Mouse (Mus musculus) intestine, embryonic 14.5 days (tissue): ENCODE results near the gene Prss54. TPM values are rescaled to one million over a fixed set of nuclear protein-coding genes. Genes with fewer than 3 reads are reported as not detected.
"Not testable (repeated sequence)": the region's sequence is repeated elsewhere in the genome, so short reads cannot be mapped to it uniquely, and the experiment has no call there.

Source experiments
- ATAC-seq: fragments of 200-750 bp; cut with Nextera tagmentation; replicated peaks from 2 replicates; pipeline ENCODE4 v1.8.0; 2017; ENCODE audit warnings: low read depth, moderate number of reproducible peaks, moderate TSS enrichment, moderate library complexity; ENCODE audit not compliant: low FRiP score, low TSS enrichment
- DNase-seq: peaks from one replicate; pipeline ENCODE4 v3.0.0-alpha.2; 2018; ENCODE audit warnings: low spot score
- H3K27ac ChIP-seq: fragments of 300-500 bp; sonication (generic); 2 replicates; pipeline ENCODE4 v1.5.1; 2014; ENCODE audit warnings: low read depth, mild to moderate bottlenecking, control low read depth
- H3K27me3 ChIP-seq: fragments of 300-500 bp; sonication (generic); replicated peaks from 2 replicates; pipeline ENCODE4 v1.6.1; 2014; ENCODE audit warnings: low read length, control low read depth; ENCODE audit not compliant: control insufficient read depth, insufficient read depth
- H3K36me3 ChIP-seq: fragments of 300-500 bp; sonication (generic); 2 replicates; pipeline ENCODE4 v1.6.1; 2014; ENCODE audit warnings: low read length, control low read depth; ENCODE audit not compliant: control insufficient read depth, insufficient read depth
- H3K4me1 ChIP-seq: fragments of 300-500 bp; sonication (generic); replicated peaks from 2 replicates; pipeline ENCODE4 v1.6.1; 2014; ENCODE audit warnings: low read length, control low read depth, mixed read lengths; ENCODE audit not compliant: control insufficient read depth, insufficient read depth
- H3K4me2 ChIP-seq: fragments of 300-500 bp; sonication (generic); 2 replicates; pipeline ENCODE4 v1.6.1; 2014; ENCODE audit warnings: low read length
- H3K4me3 ChIP-seq: fragments of 300-500 bp; sonication (generic); 2 replicates; pipeline ENCODE4 v1.5.1; 2014; ENCODE audit warnings: low read depth, low read length, control low read depth, mixed read lengths
- H3K9ac ChIP-seq: fragments of 300-500 bp; sonication (generic); 2 replicates; pipeline ENCODE4 v1.6.1; 2014; ENCODE audit warnings: mild to moderate bottlenecking, low read length
- H3K9me3 ChIP-seq: fragments of 300-500 bp; sonication (generic); 2 replicates; pipeline ENCODE4 v1.6.1; 2016; ENCODE audit warnings: low read length, control low read depth; ENCODE audit not compliant: control insufficient read depth
- WGBS: fragments of 180-500 bp; shearing (Covaris S2); extraction: QIAGEN DNeasy Blood & Tissue Kit; methylation state at CpG from one replicate; pipeline ENCODE4 v1.1.7; 2014; 5-methylcytosine and 5-hydroxymethylcytosine counted together
- polyA plus RNA-seq: library from polyadenylated mRNA; unstranded; fragments of >200 nt; fragmentation: Nextera tagmentation; extraction: Ambion mirVana; gene quantifications from 2 replicates; pipeline ENCODE4 v1.2.1, GENCODE M21; 2014

Gene Prss54
- not detected in 2 replicates for polyA plus RNA-seq

GRCm38 (mm10) chr8:95576240-95576639 lies at the start of gene Prss54:
TSS of gene Prss54 (minus strand) at chr8:95576340.
- no peak within 1 kb of the TSS for H3K27ac ChIP-seq
- H3K4me3 ChIP-seq, result no peak within 1 kb of the TSS
- H3K9ac ChIP-seq, result no peak within 1 kb of the TSS
- H3K4me1 ChIP-seq, result no peaks in the 10 kb centered on the region
- no peaks in the 10 kb centered on the region for H3K36me3 ChIP-seq
- 88% methylated on average over 10 of the region's 10 CpGs for WGBS
- H3K9me3 ChIP-seq, result no peaks in the 10 kb centered on the region
- H3K4me2 ChIP-seq, result no peak within 1 kb of the TSS
- DNase-seq, result no peak
- H3K27me3 ChIP-seq, result no peaks in the 10 kb centered on the region
- ATAC-seq, result no peak

GRCm38 (mm10) chr8:95624833-95625232 lies 48.7 kb upstream of the Prss54 start:
- Histone ChIP-seq H3K4me2 (no peak overlapping the region), H3K4me1 (no peaks in the 10 kb centered on the region), H3K4me3 (no peak overlapping the region), H3K27me3 (no peaks in the 10 kb centered on the region), H3K36me3 (no peaks in the 10 kb centered on the region), H3K9ac (no peak overlapping the region), H3K27ac (no peak overlapping the region), H3K9me3 (no peaks in the 10 kb centered on the region)
- ATAC-seq, result no peak
- 80% methylated on average over 2 of the region's 2 CpGs for WGBS
- no peak for DNase-seq

GRCm38 (mm10) chr8:95620046-95620445 lies 43.9 kb upstream of the Prss54 start:
- DNase-seq (no peak), ATAC-seq (no peak)
- H3K27ac ChIP-seq, result no peak overlapping the region
- no peaks in the 10 kb centered on the region for H3K27me3 ChIP-seq
- H3K4me1 ChIP-seq, result no peaks in the 10 kb centered on the region
- 94% methylated on average over 2 of the region's 2 CpGs for WGBS
- H3K4me2 ChIP-seq, result no peak overlapping the region
- H3K36me3 ChIP-seq, result no peaks in the 10 kb centered on the region
- H3K9ac ChIP-seq, result no peak overlapping the region
- no peaks in the 10 kb centered on the region for H3K9me3 ChIP-seq
- H3K4me3 ChIP-seq, result no peak overlapping the region

GRCm38 (mm10) chr8:95616383-95616782 lies 40.2 kb upstream of the Prss54 start:
- Histone ChIP-seq H3K9ac (no peak overlapping the region), H3K4me1 (no peaks in the 10 kb centered on the region), H3K36me3 (no peaks in the 10 kb centered on the region), H3K27me3 (no peaks in the 10 kb centered on the region), H3K27ac (no peak overlapping the region), H3K4me2 (no peak overlapping the region), H3K9me3 (no peaks in the 10 kb centered on the region), H3K4me3 (no peak overlapping the region)
- 89% methylated on average over 7 of the region's 7 CpGs for WGBS
- no peak for ATAC-seq
- no peak for DNase-seq

GRCm38 (mm10) chr8:95611769-95612168 lies 35.6 kb upstream of the Prss54 start:
- ATAC-seq, result no peak
- 47% methylated on average over 5 of the region's 5 CpGs for WGBS
- Histone ChIP-seq H3K4me2 (no peak overlapping the region), H3K9me3 (no peaks in the 10 kb centered on the region), H3K36me3 (no peaks in the 10 kb centered on the region), H3K27ac (no peak overlapping the region), H3K4me3 (no peak overlapping the region), H3K9ac (no peak overlapping the region), H3K27me3 (no peaks in the 10 kb centered on the region), H3K4me1 (no peaks in the 10 kb centered on the region)
- DNase-seq, result no peak

- Histone ChIP-seq H3K27ac (no peak overlapping the region), H3K27me3 (no peaks in the 10 kb centered on the region), H3K9ac (no peak overlapping the region), H3K4me2 (no peak overlapping the region), H3K4me1 (no peaks in the 10 kb centered on the region), H3K9me3 (no peaks in the 10 kb centered on the region), H3K36me3 (no peaks in the 10 kb centered on the region), H3K4me3 (no peak overlapping the region)
- WGBS, result 69% methylated on average over 14 of the region's 14 CpGs
- DNase-seq (no peak), ATAC-seq (no peak)
These were observed 34.6 kb upstream of the Prss54 start for GRCm38 (mm10) chr8:95610749-95611148.

GRCm38 (mm10) chr8:95609406-95609805 lies 33.3 kb upstream of the Prss54 start:
- Histone ChIP-seq H3K27me3 (no peaks in the 10 kb centered on the region), H3K36me3 (no peaks in the 10 kb centered on the region), H3K4me2 (no peak overlapping the region), H3K4me3 (no peak overlapping the region), H3K4me1 (no peaks in the 10 kb centered on the region), H3K27ac (no peak overlapping the region), H3K9me3 (no peaks in the 10 kb centered on the region), H3K9ac (no peak overlapping the region)
- DNase-seq, result no peak
- WGBS, result 86% methylated on average over 5 of the region's 5 CpGs
- ATAC-seq, result no peak

- H3K4me3 ChIP-seq, result no peak overlapping the region
- 67% methylated on average over 9 of the region's 9 CpGs for WGBS
These were observed 31.1 kb upstream of the Prss54 start for GRCm38 (mm10) chr8:95607210-95607609.

GRCm38 (mm10) chr8:95606509-95606908 lies 30.4 kb upstream of the Prss54 start:
- ATAC-seq, DNase-seq: not testable (repeated sequence)
- 25% methylated on average over 4 of the region's 5 CpGs for WGBS

More at GRCm38 (mm10) chr8:95607210-95607609, 31.1 kb upstream of the Prss54 start:
- Histone ChIP-seq H3K9me3 (no peaks in the 10 kb centered on the region), H3K27ac (no peak overlapping the region), H3K9ac (no peak overlapping the region), H3K4me2 (no peak overlapping the region), H3K27me3 (no peaks in the 10 kb centered on the region), H3K4me1 (no peaks in the 10 kb centered on the region), H3K36me3 (no peaks in the 10 kb centered on the region)
- DNase-seq (no peak), ATAC-seq (no peak)

More at GRCm38 (mm10) chr8:95606509-95606908, 30.4 kb upstream of the Prss54 start:
- not testable (repeated sequence) for H3K9ac ChIP-seq, H3K36me3 ChIP-seq, H3K4me3 ChIP-seq, H3K27ac ChIP-seq, H3K4me1 ChIP-seq, H3K9me3 ChIP-seq, H3K4me2 ChIP-seq, H3K27me3 ChIP-seq
